Mouse (Mus musculus) right cerebral cortex, postnatal 10 days (tissue): ENCODE measurements at regions not wholly inside any gene's neighbourhood (a gene's known extent, or its start where the extent isn't known, plus 50 kb on each side); places are given as distances from the start of the nearest gene placed in this dataset.
A peak's percentile ranks its signal among the peaks of the same experiment; 100 is the strongest.

Experiments used
- DNase-seq, 2 experiments: peaks; one replicate each; pipeline ENCODE4 v3.0.0; 2021; ENCODE audit warnings: low spot score in 2 of 2

DNA sequence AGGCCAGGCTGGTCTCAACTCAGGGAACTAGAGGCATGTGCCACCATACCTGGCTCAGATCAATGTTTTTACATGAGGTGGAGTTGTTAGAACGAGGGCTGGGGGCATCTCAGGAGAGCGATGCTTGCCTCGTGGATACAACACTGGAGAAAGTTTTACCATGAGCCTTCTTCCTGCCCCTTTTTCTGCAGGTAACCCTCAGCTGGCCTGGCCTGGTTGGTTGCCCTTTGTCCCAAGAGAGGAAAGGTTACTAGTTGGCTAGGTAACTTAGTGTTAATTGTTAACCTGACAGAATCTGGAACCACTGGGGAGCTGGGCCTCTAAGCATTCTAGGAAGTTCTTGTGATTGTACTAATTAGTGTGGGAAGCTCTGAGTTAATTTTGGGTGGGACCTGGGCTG lies 81.0 kb upstream of the Sertad2 start:
- no peak for DNase-seq

DNA sequence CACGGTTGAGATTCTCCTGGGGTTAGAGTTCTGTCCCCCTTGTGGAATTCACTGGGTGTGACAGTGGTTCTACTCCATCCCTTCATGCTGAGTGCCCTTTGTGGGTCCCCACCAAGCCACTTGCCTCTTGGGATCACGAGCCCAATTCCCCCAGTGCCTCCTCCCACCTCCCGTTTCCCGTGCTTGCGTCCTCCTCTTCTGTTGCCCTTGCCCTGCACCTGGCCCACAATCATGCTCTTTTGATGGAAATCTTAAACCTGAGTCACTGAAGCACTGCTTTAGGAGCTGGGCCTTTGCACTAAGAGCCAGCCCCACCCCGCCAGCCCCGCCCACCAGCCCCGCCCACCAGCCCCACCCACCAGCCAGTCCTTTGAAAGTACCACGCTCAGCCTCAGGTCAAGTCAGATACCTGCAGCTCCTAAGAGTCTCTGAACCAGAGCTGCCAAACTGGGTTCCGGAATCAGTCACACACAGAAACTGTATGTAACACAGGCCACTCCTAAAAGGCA lies 79.8 kb upstream of the Sertad2 start:
- DNase-seq: no peak

DNA sequence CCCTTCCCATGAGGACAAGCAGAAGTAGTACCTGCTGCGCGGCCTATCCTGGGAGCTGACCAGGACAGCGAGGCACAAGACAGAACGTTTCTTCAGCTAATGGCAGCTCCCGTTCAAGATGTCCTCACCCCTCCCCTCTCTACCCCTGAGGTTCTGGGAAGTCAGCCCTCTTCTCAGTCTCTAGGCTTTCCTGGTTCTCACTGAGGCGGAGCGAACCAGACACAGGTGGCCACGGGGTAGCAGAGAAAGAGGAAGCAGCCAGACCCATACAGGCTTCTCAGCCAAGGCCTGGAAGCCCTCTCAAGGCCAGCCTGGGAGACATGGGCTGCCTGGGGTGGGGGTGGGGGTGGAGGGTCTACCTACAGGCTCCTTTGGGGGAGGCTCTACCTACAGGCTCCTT lies 78.5 kb upstream of the Sertad2 start:
- no peak for DNase-seq

DNA sequence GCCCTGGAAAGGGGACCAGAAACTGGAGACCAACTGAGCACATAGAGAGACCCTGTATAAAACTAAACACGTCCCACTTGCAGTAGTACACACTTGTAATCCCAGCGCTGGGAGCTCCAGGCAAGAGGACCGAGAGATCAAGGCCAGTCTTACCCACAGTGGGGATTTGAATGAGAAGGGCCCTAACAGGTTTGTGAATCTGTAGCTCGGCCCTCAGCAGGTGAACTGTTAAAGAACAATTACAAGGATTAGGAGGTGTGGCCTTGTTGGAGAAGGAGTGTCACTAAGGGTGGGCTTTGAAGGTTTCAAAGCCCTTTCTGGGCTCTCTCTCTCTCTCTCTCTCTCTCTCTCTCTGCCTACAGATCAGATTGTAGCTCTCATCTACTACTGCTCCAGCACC lies 76.5 kb upstream of the Sertad2 start:
- DNase-seq: no peak

DNA sequence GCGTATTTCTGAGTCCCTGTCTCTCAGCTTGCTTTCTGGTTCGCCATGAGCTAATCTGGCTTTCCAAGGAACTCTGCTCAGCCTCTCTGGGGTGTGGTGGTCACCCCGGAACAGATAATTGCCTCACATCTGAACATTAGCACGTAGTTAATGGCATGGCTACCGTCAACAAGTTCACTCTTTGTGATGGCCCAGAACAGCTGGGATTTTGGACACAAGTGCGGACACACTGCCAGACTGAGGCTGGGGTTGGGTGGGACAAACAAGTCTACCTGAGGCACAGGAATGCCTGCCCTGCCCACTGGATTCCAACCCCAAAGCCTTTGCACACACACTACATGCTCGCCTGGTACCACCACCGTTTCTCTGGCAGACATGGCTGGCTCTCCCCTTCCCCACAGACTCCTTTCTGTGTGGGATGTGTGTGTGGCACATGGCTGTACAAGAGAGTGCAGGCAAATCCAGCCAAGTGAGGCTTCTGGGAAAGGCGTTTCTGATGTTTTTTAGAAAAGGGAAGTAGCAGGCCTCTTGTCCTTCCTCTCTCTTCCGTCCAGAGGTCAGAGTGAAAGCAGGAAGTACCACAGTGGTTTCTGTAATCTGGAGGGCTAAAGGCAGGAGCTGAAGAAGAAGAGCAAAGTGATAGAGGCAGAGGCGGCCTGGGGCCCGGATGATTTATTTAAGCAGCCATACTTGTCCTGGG lies 74.6 kb upstream of the Sertad2 start:
- no peak for DNase-seq

DNA sequence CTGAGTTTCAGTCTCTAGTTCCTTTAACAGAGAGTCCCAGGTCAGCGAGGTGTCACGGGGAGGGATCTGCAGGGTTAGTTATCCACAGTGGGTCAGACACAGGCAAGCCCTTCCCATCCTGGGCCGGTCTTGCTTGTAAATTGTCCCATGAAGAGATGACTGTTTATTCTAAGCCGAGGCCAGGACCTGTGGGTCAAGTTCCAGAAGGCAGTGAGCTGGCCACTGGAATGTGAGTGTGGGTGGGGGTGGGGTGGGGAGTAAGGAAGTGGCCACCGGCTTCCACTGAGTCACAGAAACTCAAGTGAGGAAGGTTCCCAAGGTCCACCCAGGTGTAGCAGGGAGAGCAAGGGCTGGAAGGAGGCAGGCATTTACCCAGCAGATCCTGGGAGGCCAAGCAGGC lies 73.7 kb upstream of the Sertad2 start:
- DNase-seq: no peak

DNA sequence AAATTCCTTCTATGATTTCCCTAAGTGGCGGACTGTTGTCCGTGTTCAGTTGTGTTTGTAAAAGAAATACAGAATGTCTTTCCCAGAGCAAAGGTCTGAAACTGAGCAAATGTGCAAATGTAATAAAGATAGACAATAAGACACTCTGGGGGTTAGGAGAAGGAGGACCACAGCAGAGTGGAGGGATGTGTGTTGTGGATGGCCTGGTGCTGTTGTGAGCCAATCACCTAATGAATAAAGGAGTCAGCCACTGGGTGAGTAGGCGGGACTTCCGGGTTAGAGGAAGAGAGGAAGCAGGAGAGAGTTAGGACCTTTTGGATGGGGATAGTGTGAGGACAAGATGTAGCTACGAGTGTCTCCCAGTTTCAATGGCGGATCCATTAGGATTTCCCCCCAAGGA lies 72.7 kb upstream of the Sertad2 start:
- DNase-seq: no peak

DNA sequence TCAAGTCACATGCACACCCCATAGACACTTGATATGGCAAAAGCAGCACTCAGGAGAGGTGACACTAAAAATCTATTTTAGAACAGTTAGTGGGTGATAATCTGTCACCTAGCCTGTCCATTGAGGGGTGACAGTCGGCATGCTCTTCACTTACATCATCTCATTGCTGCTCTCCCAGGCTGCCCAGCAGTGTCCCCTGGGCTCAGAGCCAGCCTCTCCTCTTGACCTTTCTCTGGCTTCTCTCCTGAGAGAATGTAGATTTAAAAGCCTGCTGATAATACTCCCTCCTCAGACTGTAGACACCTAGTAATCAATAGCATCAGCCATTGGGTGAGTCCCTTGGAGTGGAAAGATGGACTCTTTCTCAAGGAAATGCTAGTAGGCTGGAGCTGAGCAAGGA lies 70.7 kb upstream of the Sertad2 start:
- DNase-seq: no peak

DNA sequence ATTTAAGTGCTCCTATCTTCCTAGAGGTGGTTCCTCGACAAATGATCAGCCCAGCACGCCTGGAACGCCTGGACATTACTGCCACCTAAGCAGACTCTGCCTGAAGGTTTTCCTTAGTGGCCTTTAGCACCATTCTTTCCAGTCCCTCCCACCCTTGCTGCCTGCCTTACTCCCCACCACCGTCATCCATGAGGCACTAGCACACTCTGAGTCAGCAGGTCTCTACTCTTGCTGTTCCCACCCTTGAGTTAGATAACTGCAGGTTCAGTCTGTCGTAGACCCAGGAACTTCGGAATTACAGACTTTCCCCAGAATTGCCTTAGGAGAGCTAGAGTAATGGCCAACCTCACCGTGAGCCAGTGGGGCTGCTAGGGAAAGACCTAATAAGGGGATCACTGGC lies 67.4 kb upstream of the Sertad2 start:
- no peak for DNase-seq

DNA sequence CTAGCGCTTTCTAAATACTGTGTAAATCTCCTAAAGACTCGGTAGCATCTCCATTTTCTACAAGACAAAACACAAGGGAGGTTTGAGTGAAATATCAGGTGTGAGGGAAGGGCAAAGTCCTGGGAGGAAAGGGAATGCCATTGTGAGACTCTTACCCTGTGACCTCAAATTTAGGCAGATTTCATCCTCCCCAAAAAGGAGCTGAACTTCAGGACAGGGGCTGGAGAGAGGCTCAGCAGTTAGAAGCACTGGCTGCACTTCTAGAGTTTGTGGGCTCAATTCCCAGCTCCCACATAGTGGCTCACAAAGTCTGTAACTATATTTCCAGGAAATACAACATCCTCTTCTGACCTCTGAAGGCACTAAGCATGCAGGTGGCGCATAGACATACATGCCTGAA lies 66.6 kb upstream of the Sertad2 start:
- no peak for DNase-seq

DNA sequence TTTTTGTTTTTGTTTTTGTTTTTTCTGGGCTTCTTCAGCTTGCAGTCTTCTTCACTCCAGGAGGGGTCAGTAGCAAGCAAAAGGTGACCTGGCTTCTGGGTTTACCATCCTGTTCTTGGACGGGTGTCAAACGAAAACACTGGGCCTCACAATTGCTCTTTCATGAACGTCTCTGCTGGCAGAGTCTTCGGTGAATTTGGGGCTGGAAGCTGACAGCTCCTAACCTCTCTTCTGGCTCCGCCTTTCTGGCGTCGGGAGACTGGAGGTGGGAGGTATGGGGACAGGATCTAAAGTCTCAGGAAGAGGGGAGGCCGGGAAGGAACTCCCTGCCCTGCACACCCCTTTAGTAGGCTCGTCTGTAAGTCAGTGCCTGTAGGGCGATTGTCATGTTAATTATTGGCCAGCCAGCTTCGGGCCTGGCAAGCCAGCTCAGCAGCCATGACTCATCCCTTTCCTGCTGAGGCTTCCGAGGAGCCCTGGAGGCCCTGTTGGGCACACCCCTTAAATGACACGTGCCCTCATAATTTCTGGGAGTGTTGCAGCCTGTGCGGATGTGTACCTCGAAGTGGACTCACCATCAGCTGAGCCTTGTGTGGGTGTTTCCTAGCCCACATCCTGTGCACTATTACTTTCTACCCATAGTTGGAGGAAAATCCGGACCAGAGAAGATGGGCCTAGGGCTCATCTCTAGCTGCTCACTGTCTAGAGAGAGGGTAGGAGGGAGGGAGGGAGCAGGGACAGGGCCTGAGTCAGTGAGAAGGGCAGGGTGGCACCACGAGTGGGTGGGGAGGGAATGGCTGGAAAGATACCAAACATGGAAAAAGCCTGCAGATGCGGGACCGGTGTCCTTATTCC lies 65.6 kb upstream of the Sertad2 start:
- DNase-seq: peak; percentile 44 to 52

DNA sequence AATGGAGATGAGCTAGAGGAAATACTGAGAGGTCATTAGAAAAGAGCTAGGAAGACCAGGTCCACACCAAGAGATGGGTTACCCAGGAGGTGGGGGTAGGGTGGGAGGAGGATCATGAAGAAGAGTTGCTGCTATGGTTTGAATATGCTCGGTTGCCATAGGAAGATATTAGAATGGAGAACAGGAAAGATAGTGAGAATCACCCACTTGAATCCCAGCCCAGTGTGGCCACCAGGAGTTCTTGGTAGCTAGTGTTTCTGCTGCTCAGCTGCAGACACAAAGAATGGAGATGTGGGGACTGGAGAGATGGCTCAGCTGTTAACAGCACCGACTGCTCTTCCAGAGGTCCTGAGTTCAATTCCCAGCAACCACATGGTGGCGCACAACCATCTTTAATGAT lies 62.4 kb upstream of the Sertad2 start:
- no peak for DNase-seq

DNA sequence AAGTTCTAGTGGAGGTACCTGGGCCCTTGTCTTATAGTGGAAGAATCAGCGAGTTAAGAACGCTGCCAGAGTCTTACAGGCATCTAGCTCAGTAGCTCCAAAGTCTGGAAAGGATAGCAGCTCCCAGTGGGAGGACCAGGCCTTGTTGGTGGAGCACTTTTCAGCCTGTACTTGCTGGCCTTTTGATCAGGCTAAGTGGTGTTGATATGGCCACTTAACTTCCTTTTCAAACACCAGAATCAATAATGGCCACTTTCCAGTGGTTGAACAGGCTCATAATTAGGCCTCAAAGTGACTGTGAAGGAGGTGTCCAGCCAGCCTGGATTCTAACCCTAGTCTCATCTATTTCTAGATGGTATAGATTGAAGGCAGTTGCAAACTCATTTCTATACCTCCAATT lies 57.7 kb upstream of the Sertad2 start:
- no peak for DNase-seq
